Mouse (Mus musculus): ENCODE measurements around the gene H2-M2.
"Not testable (repeated sequence)": the region's sequence is repeated elsewhere in the genome, so short reads cannot be mapped to it uniquely, and the experiment has no call there.

DNA sequence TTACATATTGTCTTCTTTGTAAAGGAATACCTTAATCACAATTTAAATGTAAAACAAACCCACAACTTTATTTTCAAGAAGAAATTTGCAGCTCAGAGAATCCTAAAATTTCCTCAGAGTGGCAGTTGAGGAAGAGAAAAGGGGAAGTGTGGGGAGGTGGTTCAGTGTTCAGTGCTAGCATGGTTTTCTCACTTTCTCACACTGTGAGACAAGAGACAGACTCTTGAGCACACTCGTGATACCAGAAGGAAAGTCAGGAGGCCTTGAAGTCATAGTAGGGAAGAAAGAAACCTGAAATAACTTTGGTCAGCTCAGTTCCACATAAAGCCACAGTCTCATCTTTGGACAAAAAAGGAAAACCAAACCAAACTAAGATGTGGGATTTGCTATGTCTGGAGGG, 42.1 kb upstream of the H2-M2 start:
- not testable (repeated sequence) for TF ChIP-seq USF1 (IDR thresholded peaks at IDR 0.05; ENCODE audit: low read depth); CTCF (IDR thresholded peaks at IDR 0.05; ENCODE audit: control insufficient read depth, insufficient read depth, insufficient read length); CEBPB (IDR thresholded peaks at IDR 0.05; ENCODE audit: low read depth); MAX (IDR thresholded peaks at IDR 0.05)

Measured in C2C12 (cell line).